Mouse (Mus musculus): Measurements from ENCODE around the gene Tpm3-rs7. TPM values are rescaled to one million over a fixed set of nuclear protein-coding genes. Genes with fewer than 3 reads are reported as not detected.
"Not testable (repeated sequence)": the region's sequence is repeated elsewhere in the genome, so short reads cannot be mapped to it uniquely, and the experiment has no call there.

Gene Tpm3-rs7
- polyA plus RNA-seq (2012; fragmentation: generic; extraction: Trizol): 2.1 TPM
- long read RNA-seq, experiment 1, transcript Tpm3-rs7-201 (1 exons, 2,147 nt): major isoform, 5 of 6 reads
- long read RNA-seq, experiment 1, partial matches to known transcripts: 0 of 6 reads
- long read RNA-seq, experiment 1, other reads (novel, unspliced or antisense): 1 of 6 reads
- long read RNA-seq, experiment 2: 0 reads

DNA sequence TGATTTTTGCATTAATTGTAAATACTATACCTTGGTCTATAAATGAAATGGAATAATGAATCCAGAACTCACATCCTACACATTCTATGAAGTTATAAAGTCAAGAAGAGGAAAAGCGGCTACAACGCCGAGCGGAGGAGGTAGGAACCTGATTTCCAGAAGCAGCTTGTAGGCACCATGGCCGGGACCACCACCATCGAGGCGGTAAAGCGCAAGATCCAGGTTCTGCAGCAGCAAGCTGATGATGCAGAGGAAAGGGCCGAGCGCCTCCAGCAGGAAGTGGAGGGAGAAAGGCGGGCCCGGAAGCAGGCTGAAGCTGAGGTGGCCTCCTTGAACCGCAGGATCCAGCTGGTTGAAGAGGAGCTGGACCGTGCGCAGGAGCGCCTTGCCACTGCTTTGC lies at the start of gene Tpm3-rs7:
Tpm3-rs7 (plus strand) TSS at position 110 of the 400 bp plus-strand sequence.
- not testable (repeated sequence) for H3K79me3 ChIP-seq (ENCODE audit: low read depth); H3K4me3 ChIP-seq (ENCODE audit: insufficient read depth, poor library complexity, severe bottlenecking); H3K27me3 ChIP-seq (ENCODE audit: control insufficient read depth, insufficient read depth, insufficient read length); H3ac ChIP-seq (ENCODE audit: control insufficient read depth, insufficient read length, low read depth); H3K36me3 ChIP-seq (ENCODE audit: control insufficient read depth, insufficient read depth); H3K79me2 ChIP-seq (ENCODE audit: control insufficient read depth, insufficient read depth)

DNA sequence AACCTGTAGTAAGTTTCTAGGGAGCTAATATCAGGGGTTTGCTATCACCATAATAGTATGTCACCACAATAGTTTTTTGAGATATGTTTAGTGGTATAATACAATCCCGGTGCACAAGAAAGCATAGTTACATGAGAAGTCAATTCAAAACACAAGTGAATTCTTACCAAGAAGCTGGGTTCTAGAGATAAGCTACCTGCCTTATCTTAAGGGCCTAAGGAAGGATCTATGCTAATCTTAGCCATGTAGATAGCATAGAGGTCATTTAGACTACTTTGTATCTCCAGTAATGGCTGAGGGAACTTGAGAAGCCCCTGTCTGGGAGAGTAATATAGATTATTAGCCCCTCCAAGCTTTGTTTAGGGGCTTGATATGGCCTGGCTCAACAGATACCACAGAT lies 2.6 kb downstream of the Tpm3-rs7 start:
- Histone ChIP-seq H3K36me3 (ENCODE audit: control insufficient read depth, insufficient read depth) (no peaks in the 10 kb centered on the region), H3K4me3 (ENCODE audit: insufficient read depth, poor library complexity, severe bottlenecking) (no peak overlapping the region), H3K27me3 (ENCODE audit: control insufficient read depth, insufficient read depth, insufficient read length) (no peaks in the 10 kb centered on the region), H3ac (ENCODE audit: control insufficient read depth, insufficient read length, low read depth) (no peak overlapping the region), H3K79me3 (ENCODE audit: low read depth) (no peaks in the 10 kb centered on the region), H3K79me2 (ENCODE audit: control insufficient read depth, insufficient read depth) (no peaks in the 10 kb centered on the region)
- TF ChIP-seq CEBPB (IDR thresholded peaks at IDR 0.05; ENCODE audit: low read depth) (no peak), USF1 (IDR thresholded peaks at IDR 0.05; ENCODE audit: low read depth) (no peak), MYOG (IDR thresholded peaks at IDR 0.05; ENCODE audit: control insufficient read depth, extremely low read depth, insufficient read length) (no peak), MYOD1 (IDR thresholded peaks at IDR 0.05; ENCODE audit: control insufficient read depth, insufficient read length, low read depth) (no peak), FOSL1 (IDR thresholded peaks at IDR 0.05; ENCODE audit: insufficient read depth, low read length, poor library complexity, severe bottlenecking) (no peak), MAX (IDR thresholded peaks at IDR 0.05) (no peak), CTCF (IDR thresholded peaks at IDR 0.05; ENCODE audit: control insufficient read depth, insufficient read depth, insufficient read length) (no peak)

DNA sequence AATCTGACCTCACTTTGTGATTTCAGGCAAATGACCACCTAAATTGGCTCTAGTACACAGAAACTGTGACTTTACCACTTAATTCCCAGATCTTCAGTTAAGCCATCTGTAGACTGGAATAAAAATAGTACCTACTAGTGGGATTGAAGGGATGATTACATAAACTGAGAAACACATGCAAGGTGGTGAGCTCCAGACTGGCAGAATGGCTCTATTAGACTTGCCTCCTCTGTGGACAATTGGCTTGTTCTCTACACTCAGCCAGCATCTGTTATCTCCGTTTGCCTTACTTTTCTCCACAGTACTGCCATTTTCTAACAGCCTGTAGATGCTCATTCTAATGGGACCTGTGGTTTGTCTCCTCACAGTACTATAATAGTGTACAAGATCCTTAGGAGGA lies 49.0 kb downstream of the Tpm3-rs7 start:
- H3K4me3 ChIP-seq (ENCODE audit: insufficient read depth, poor library complexity, severe bottlenecking): no peak overlapping the region
- no peak overlapping the region for H3ac ChIP-seq (ENCODE audit: control insufficient read depth, insufficient read length, low read depth)
- no peaks in the 10 kb centered on the region for H3K27me3 ChIP-seq (ENCODE audit: control insufficient read depth, insufficient read depth, insufficient read length)
- no peaks in the 10 kb centered on the region for H3K79me3 ChIP-seq (ENCODE audit: low read depth)
- no peaks in the 10 kb centered on the region for H3K36me3 ChIP-seq (ENCODE audit: control insufficient read depth, insufficient read depth)
- H3K79me2 ChIP-seq (ENCODE audit: control insufficient read depth, insufficient read depth): no peaks in the 10 kb centered on the region
- TF ChIP-seq MYOD1 (IDR thresholded peaks at IDR 0.05; ENCODE audit: control insufficient read depth, insufficient read length, low read depth) (no peak), CEBPB (IDR thresholded peaks at IDR 0.05; ENCODE audit: low read depth) (no peak), MAX (IDR thresholded peaks at IDR 0.05) (no peak), USF1 (IDR thresholded peaks at IDR 0.05; ENCODE audit: low read depth) (no peak), MYOG (IDR thresholded peaks at IDR 0.05; ENCODE audit: control insufficient read depth, extremely low read depth, insufficient read length) (no peak), FOSL1 (IDR thresholded peaks at IDR 0.05; ENCODE audit: insufficient read depth, low read length, poor library complexity, severe bottlenecking) (no peak), CTCF (IDR thresholded peaks at IDR 0.05; ENCODE audit: control insufficient read depth, insufficient read depth, insufficient read length) (no peak)

Measured in C2C12 (cell line).